Mouse (Mus musculus): ENCODE data around the gene Sprtn.

Sprtn gene

DNA sequence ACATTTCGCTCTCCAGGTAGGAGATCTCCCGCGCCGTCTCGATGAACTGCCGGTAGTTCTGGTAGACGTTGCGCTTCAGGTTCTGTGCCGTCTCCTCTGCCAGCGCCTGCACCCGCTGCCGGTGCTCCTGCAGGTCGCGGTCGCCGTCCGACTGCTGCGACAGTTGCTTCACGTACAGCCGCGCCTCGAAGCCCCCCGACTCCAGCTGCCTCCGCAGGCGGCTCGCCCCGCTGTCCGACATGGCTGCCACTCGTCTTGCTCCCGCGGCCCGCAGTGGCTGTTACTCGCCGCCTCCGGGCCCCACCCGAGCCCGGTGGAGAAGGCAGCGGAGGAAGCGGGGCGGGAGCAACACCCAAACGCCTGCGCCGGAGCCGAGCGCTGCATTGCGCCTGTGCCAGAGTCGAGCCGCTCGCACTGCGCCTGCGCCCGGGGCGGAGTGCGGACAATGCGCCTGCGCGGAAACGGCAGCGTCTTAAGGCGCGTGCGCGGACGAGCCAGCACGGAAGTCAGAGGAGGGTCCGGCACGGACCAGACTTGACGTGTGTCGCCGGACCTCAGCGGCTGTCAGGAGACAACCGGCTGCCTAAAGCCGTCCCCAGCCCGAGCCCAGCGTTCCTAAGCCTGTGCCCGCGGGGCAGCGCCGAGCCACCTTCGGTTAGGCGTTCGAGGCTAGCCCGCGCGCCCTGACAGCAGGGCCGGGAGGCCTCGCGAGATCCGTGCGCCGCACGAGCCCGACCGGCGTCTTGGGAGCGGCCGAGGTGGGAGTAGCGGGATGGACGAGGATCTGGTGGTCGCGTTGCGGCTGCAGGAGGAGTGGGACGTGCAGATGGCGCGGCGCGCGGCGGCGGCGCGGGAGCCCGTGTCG lies at the start of gene Sprtn, which contains the start of gene Exoc8:
TSS of gene Sprtn (plus strand) at position 501 of the 865 bp plus-strand sequence.
TSS of gene Exoc8 (minus strand) at position 320 of the 865 bp plus-strand sequence.
- peak; percentile 91 for DNase-seq (ENCODE audit: low spot score)

DNA sequence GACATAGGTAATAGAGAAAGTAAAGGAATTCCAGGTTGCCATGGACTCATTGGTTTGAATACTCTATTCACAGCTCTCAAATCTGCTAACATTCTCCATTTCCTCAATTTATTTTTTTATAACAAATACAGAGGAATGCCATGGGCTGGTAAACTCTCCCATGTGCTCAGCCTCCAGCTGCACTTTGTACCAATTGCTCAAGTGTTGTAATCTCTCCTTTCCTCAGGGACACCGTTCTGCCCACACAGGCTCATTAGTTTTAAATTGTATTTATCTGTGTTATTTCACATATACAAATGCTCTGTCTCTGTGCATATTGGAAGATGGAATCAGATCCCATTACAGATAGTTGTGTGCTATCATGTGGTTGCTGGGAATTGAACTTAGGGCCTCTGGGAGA lies 44.2 kb upstream of the Sprtn start:
- DNase-seq (ENCODE audit: low spot score): no peak

DNA sequence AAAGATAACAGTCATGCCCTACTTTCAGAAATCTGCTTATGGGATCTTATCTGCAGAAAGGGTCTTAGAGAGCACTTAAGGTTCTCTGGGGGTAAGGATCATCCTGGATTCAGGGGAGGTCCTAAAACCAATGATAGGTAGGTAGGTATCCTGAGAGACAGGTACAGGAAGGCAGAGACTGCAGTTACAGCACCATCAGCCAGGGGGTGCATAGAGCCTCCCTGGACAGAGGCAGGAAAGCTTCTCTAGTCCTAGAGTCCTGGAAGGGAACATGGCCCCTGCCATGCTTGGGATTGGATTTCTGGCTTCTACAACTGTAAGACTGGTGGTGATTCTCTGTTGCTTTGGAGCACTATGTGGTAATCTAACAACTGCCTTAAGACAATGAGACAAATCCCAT lies 38.2 kb upstream of the Sprtn start:
- DNase-seq (ENCODE audit: low spot score): no peak

DNA sequence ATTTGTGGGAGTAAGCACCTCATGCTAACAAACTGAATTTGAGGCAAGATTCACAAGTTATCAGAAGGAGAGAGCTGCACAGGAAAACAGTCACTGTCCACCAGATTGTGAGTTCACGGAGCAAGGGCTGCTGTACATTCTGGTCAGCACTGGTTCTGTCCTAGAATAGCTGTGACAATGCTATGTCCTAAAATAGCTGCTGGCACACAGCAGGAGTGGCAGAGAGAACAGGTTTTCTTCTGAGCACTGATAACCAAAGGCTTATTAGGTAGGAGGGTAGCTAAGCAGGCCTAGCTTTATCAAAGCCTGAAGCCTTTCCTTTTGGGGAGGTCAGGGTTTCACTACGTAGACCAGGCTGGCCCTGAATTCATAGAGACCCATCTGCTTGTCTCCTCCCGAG lies 37.5 kb upstream of the Sprtn start:
- DNase-seq (ENCODE audit: low spot score): no peak

DNA sequence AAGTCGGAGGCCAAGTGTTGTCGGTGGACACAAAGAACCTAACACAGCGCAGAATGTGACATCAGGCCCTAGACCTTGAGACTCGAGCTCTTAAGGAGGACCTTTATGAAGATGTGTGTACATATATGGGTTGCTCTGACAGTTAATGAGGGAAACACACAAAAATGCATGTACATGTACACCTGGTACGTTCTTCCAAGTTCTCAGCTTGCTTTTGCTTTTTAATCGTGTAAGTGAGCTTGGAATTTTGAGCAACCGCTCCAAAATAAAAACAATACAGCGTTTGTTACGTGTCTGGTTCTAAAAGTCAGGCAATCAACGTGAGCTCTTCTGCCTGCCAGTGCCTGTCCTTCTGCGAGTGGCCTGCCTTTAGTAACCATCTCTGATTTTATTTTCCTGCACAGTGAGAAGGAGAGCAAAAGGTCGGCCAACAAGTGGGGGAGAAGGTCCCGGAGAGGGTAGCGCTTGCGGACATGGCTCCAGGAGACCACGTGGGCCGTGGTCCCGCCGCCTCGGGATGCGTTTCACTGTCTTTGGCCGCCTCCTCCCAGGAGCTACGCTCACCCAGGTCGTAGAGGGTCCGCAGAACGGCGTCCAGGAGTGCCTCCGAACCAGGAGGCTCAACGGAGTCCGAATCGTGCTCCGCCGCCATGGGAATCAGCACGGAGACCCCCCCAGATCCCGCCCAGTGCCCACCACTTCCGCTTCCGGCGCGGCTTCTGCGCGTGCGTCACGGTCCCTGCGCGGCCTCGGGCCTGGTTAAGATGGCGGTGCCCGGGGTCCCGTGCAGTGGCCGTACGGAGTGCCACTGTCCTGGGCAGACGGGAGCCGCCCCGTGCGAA lies 35.1 kb upstream of the Sprtn start, which contains the start of the genes Gnpat and 2810004N23Rik:
TSS of gene Gnpat (plus strand) at position 713 of the 842 bp plus-strand sequence.
TSS of gene 2810004N23Rik (minus strand) at position 800 of the 842 bp plus-strand sequence.
- peak; percentile 83 for DNase-seq (ENCODE audit: low spot score)

DNA sequence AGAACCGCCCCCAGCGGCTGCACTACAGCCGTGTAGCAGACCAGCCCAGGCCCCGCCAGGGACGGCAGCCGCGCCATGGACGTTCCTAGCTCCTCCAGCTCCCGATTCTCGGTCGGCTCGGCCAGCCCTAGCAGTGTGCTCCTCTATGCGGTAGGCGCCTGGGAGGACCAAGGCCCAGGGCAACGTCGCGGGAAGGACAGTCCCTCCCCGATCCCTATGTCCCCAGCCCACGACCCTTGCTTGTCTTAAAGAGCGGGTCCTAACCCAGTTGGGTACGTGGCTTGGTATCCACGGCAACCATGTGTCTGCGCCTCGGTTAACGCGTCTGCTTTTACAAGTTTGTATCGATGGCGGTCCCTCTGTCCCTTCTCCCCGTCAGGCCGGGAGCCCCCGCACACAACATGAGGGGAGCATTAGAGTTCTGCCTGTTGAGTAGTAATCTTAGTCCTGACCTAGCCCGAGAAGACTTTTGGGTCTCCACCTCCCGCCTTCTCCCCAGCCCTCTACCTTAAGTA lies 34.5 kb upstream of the Sprtn start:
- DNase-seq (ENCODE audit: low spot score): no peak

DNA sequence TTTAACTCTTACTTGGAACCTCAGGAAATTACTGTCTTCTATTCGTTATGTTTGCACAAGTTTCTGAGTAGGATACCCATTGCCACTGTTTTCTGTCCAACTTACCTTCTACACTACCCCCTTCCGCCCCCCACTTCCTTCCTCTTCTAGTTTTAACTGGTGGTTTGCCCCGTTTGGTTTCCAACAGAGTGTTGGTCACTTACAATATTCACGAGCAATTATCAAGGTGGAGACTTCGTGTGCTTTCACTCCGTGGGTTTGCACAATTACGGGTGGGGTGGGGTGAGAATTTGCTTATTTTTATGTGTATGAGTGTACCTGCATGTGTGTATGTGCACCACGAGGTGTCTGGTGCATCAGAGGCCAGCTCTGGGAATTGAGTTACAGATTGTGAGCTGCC lies 34.0 kb upstream of the Sprtn start:
- DNase-seq (ENCODE audit: low spot score): no peak

DNA sequence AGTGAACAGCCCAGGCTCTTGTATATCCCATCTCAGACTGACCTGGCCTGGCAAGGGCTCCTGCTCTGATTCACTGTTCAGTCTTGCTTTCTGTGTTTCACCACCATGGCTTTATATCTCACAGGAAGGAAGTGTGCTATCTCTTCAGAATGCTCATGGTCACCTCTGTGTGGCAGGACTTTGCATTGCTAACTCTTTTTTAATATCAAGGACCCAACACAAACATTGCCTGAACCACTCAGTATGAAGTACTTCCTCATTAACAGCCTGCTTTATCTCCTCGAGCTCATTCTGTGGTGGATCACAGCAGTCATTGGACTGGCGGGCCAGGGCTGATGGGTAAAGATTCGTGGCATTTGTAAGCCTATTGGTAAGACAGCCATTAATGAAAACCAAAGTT lies 31.0 kb upstream of the Sprtn start:
- DNase-seq (ENCODE audit: low spot score): no peak

DNA sequence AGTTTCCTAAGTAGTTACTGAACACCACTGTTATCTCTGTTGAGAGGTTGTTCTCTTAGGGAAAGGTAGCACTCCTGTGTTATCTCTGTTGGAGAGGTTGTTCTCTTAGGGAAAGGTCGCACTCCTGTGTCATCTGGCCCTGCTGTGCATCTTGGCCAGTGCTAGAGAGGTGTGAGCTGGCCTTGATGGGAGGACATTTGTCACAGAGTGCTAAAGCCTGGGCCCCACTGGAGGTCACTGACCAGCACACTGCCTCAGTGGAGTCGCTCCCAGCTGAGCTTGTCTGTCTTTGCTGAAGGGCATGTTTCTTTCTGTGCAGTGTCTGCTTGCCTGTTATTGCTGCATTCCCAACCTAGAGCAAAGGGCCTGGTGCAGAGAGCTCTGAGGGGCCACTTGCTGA lies 30.6 kb upstream of the Sprtn start:
- DNase-seq (ENCODE audit: low spot score): no peak

DNA sequence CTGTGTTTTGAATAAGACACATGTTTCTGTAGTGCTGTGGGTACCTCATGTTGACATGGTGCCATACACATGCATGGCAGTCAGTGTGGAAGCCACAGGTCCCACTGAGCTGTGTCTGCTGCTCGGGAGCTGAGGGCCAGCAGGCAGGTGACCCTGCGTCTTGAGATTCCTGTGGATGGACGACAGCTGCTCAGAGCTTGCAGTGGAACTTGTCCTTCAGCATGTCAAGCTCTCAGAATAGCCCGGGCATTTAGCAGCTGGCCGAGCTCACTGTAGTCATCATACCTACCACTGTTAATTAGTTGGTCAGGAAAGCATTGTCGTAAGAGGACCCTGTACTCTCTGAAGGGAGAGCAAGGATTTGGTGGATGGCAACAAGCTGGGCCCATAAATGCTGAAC lies 28.0 kb upstream of the Sprtn start:
- no peak for DNase-seq (ENCODE audit: low spot score)

DNA sequence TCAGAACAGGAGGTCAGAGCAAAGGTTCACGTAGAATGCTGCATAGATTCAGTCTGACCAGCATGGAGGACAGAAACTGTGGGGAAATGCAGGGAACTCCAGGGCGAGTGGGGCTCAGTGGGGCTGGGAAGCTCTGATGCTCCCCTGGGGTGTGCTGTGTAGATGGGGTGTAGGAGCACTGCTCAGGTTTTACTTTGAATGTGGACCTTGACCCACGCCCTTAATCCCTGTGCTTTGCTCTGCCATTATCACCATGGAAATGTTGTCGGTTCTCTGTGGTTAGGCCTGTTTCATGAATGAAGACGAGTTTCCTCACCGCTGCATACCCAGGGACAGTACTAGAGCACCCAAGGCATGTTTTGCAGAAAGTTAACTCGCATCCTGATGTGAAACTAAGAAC lies 26.2 kb upstream of the Sprtn start:
- DNase-seq (ENCODE audit: low spot score): no peak

DNA sequence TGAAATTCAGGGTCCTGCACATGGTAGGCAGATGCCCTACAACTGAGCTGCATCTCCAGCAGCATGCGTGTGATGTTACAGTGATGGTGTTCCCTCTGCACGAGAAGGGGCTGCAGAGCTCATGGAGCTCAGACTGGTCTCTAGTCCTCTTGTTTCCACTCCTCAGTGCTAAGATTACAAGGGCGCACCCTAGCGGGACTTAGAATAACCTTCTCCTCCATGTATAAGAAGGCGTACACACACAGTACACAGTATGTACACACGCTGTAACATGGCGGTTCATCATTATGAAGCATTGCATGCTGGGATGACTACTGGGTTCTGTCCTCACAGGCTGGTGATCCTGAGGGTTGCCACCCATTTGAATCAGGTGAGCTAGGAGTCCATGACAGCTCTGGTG lies 25.6 kb upstream of the Sprtn start:
- DNase-seq (ENCODE audit: low spot score): no peak

DNA sequence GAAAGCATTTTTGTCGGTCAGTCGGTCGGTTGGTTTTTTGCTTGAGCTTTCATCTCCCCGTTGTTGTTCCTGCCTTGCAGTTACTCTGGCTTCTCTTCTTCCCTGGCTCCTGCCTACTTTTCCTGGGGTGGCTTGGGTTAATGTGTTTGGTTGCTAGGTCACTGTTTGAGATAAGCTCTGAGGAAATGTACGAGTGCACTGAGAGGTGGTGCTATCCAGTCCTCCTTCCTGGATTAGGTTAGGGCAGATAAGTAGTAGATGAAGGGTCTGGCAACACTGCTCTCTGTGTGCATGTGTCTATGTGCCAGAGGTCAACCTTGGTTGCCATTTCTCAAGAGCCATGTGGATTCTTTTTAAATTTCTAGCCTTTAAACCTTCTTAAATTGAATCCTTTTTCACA lies 25.0 kb upstream of the Sprtn start:
- no peak for DNase-seq (ENCODE audit: low spot score)

DNA sequence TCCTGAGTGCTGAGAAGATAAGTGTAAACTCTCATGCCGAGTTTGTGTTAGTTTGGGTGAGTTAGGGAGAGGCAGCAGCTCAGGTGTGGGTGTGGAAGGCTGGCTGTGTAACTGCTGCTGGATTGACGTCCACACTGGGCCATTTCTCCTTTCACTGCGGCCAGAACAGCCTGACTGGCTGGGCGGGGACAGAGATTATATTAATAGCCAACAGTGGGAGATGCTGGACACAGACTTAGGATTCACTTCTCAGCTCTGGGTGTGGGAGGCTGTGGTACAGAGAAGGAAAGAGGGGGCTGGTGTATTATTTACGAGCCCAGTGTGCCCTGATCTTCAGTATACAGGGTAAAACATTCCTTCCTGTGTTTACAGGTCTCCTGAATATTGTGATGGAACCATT lies 19.5 kb upstream of the Sprtn start:
- no peak for DNase-seq (ENCODE audit: low spot score)

DNA sequence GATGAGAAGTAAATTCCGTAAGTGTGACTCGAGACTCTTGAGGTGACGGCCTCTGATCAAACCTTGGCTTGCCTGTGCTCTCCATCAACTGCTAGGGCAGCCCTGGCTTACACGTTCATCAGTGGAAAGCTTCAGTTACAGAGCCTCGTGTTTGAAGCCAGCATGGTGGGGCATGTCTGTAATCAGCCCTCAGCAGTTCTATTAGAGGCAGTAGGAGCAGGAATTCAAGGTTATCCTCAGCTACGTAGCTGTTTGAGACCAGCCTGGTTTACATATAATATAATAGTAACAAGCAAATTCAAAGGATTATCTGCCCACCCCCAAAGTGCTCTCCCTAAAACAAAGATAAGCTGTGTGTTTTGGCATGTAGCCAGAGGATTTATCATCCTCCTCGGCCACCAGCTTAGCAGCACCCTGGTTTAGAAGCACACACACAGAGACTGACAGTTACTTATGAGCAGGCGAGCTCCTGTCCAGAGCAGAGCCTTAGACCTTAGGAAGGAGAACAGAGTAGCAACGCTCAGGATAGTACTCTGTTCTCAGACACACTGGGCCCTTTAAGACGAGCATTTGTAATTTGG lies 18.6 kb upstream of the Sprtn start:
- DNase-seq (ENCODE audit: low spot score): no peak

DNA sequence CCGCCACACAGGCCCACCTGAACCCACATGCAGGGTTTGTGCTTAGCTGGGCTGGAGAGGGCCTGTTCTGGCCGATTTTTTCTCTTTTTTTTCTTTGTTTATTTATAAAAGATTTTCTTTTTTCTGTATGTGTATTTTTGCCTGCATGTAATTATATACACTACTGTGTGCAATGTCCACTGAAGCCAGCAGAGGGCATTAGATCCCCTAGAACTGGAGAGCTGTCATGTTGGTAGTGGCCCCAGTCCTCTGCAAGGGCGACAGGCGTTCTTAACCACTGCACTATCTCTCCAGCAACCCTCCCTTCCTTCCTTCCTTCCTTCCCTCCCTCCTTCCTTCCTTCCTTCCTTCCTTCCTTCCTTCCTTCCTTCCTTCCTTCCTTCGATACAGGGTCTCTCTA lies 9.3 kb upstream of the Sprtn start:
- DNase-seq (ENCODE audit: low spot score): no peak

DNA sequence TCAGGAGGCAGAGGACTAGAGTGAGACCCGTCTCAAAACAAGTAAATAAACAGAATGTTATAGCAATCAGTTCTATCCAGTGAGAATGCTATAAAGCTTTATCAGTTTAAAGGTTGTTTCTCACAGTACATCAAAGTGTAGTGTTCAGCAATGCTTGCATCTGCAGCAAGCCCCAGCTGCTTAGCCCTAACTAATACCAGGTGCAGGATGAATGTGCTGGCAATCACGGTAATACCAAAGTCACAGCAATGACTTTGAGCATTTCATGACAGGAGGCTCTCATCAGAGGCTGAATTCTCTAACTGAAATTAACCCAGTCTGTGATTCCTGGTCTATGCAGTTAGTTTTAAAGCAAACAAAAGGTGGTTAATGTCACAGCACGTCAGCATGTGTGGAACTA lies 5.1 kb upstream of the Sprtn start:
- DNase-seq (ENCODE audit: low spot score): no peak

DNA sequence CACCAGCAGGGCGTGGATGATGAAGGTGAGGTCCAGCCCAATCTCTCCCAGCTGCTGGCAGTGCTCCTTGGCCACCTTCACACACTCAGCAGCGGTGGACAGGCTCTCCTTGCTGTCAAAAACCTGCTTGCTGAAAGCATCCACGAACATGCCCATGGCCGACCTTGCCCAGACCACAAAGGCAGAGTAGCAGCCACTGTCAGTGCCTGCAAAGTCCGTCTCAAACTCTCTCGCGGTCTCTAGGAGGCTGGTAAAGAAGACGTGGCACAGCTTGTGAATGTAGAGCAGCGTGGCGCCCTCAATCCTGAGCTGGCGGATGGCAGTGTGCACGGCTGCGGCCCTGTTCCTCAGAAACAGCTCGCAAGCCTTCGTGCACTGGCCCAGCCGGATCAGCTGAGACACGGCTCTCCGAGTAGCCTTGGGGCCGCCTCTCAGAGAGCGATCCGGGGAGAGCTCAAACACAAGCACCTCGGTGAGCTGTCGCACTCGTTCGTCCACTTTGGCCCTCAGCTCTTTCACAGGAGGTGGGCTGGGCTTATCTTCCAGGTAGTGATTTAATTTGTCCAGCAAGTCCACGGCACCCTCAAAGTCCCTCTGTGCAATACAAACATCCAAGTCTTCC lies 1.6 kb upstream of the Sprtn start:
- DNase-seq (ENCODE audit: low spot score): no peak

DNA sequence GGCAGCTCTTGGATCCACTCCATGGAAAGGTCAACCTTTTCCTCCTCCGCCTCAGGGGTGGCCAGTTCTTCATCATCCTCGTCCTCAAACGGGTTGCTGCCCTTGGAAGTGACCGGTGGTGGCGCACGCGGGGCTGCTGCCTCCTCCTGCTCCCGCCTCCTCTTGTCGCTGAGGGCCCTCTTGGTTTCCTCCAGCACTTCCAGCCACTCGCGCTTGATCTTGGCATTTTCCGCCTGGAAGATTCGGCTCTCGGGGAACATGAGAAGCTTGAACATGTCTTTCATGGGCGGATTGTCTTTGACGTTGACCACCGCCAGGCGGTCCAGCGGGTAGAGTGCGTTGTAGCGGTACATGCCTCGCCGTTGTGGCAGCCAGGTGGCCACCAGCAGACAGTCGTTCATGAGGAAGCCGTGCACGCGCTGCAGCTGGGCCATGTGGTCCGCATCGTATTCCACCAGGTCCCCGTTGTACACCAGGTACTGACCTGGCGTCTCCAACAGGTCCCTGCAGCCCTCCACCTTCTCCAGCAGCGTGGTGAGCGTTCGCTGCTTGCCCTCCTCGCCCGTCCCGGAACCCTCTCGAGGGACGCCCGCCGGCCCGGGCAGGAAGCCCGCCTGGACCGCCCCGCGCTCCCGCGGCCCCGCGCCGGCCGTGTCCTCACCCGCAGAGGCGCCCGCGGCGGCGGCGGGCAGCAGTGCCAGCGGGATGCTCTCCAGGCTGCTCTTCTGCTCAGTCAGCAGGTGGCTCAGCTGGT lies 877 bp upstream of the Sprtn start:
- DNase-seq (ENCODE audit: low spot score): peak; percentile 46

DNA sequence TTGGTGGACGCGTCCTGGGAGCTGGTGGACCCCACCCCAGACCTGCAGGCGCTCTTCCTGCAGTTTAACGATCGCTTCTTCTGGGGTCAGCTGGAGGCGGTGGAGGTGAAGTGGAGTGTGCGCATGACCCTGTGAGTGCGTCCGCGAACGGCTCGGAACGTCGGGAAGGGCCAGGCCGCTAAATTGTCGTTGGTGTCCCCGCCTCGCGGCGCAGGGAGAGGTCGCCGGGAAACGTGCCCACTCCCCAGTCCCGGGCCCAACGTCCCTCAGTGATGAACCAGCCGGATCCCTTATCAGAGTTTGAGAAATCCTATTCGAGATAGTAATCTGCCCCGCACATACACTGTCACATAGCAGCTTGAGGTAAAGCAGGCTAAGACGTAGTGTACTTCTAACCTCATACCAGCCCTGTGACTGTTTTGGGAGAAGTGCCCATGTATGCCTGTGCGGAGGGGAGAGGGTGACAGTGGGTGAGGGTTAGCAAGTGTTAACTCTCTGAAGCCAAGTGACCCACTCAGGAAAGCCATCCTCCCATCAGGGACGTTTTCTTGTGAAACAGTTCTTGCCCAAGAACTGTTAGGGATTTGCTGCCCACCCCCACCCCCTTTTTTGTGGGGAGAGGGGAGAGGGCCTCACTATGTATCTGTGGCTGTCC lies 692 bp downstream of the Sprtn start:
- DNase-seq (ENCODE audit: low spot score): no peak

DNA sequence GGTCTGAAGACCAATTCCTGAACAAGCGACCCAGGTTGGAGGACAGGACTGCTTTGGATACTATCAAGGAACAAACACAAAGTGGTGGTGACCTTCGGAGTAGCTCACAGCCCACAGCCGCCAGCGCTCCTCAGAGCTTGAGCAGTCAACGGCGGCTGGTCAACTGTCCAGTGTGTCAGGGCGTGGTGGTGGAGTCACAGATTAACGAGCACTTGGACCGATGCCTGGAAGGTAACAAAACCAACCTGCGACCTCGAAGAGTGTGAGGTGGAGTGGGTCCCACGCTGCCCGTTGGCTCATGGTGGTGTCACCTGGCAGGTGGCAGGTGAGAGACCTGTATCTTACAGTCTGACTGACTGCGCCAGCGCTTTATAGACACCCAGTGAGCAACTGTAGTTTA lies 5.5 kb downstream of the Sprtn start:
- DNase-seq (ENCODE audit: low spot score): no peak

Measured in left cerebral cortex, adult 11 months (tissue).